Mouse (Mus musculus): ENCODE results near the gene 9530003J23Rik. TPM values are rescaled to one million over a fixed set of nuclear protein-coding genes. Genes with fewer than 3 reads are reported as not detected.
A peak's percentile ranks its signal among the peaks of the same experiment; 100 is the strongest.

9530003J23Rik gene
- total and polyA plus RNA-seq, 3 experiments: not detected

DNA sequence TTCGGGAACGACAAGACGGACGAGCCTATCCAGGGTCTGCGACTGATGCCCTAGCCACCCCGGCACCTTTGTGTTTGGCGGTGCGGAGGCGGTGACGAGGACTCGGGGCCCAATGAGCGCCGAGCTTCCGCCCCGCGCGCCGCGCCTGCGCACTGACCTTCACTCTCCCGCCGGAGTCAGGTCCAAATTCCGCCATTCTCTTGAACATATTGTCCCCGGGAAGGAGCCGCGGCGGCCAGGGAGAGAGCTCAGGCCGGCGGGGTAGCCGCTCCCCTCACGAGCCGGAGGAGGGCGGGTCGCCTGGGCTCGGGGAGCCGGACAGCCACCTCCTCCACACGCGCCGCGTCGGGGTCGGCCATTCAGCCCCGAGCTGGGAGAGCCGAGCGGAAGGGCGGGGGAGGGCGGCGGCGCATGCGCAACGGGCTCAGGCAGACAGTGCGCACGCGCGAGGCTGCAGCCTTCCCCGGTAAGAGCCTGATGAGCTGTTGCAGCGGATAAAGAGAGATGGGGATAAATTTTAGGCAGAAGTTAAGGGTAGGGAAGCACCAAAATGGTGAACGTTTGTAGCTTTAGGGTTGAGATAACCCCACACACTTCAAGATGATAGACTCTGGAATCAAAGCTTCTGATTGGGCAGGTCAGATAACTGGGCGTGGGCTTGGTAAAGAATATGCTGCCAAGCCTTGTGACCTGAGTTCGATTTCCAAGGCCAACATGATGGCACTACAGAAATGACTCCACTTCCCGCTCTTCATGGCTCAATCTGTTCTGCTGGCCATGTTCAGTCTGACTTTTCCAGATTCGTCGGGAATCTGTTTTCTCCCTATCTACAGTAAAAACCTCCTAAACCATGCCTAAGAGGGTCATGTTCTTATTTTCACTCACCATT lies 14.2 kb downstream of the 9530003J23Rik start, which contains the start of gene Yeats4:
Gene Yeats4 (minus strand): TSS at position 406 of the 889 bp plus-strand sequence.
- DNase-seq (ENCODE audit: extremely low read depth): peak; percentile 91
- Histone ChIP-seq H3K27ac (ENCODE audit: insufficient read depth, low read depth) (peak within 1 kb of the TSS; percentile 79), H3K79me2 (replicated peaks; ENCODE audit: control insufficient read depth, extremely low read depth, insufficient read depth, poor library complexity, severe bottlenecking) (peaks cover 20% of the 10 kb centered on the region), H3K9me3 (replicated peaks; ENCODE audit: low read length) (no peaks in the 10 kb centered on the region), H3K27me3 (replicated peaks) (no peaks in the 10 kb centered on the region), H3K4me3 (replicated peaks in 1 of 3; ENCODE audit: low read depth in 2 of 3, low read length in 2 of 3, poor library complexity in 1 of 3) (peak within 1 kb of the TSS; percentile 75 to 97 (median 78)), H3K36me3 (replicated peaks in 1 of 2; ENCODE audit: control insufficient read depth in 1 of 2, insufficient read depth in 1 of 2, low read length in 1 of 2) (peaks cover 26 to 38% of the 10 kb centered on the region in 2 experiments), H3K4me2 (ENCODE audit: insufficient read depth, low read depth, poor library complexity, severe bottlenecking) (peak within 1 kb of the TSS; percentile 98), H3K9ac (ENCODE audit: insufficient read depth, low read depth) (peak within 1 kb of the TSS; percentile 80), H3K4me1 (ENCODE audit: control insufficient read depth in 1 of 2, insufficient read depth in 2 of 2) (peaks cover 4 to 19% of the 10 kb centered on the region in 2 experiments; a peak in 3 of 4 replicates)
- dilution Hi-C loops (cut with MboI; ENCODE audit: extremely low pct_ligation_motif_present, extremely low pct_unique_long_range_greater_than_20kb, low sequenced_read_pairs): no loop called here
- in situ Hi-C loops (cut with MboI; ENCODE audit: low pct_ligation_motif_present, low pct_unique_long_range_greater_than_20kb, low sequenced_read_pairs): loop anchor here (25.0 kb wide), 1 partner anchor 287 kb away; no protein-coding TSS in a partner anchor
- TF ChIP-seq KAT2A (IDR thresholded peaks at IDR 0.05; ENCODE audit: insufficient replicate concordance, low read length) (no peak), E2F4 (IDR thresholded peaks at IDR 0.05; ENCODE audit: insufficient replicate concordance, low read depth, low read length) (peak; percentile 89; the same call in 1 of the 2 replicates), PAX5 (IDR thresholded peaks at IDR 0.05; ENCODE audit: low read length) (no peak), UBTF (IDR thresholded peaks at IDR 0.05; ENCODE audit: low read depth, low read length) (0 out of 2 replicates have a peak, but pooled peaks have one; percentile 14), POLR2A (IDR thresholded peaks at IDR 0.05; ENCODE audit: low read depth, low read length) (peak; percentile 96), CHD2 (IDR thresholded peaks at IDR 0.05; ENCODE audit: low read length) (no peak), BHLHE40 (IDR thresholded peaks at IDR 0.05; ENCODE audit: low read depth, low read length) (no peak), JUND (conservative IDR thresholded peaks at IDR 0.05; ENCODE audit: low read depth, low read length) (peak; percentile 93), SMC3 (IDR thresholded peaks at IDR 0.05; ENCODE audit: low read depth, low read length) (no peak), TBP (conservative IDR thresholded peaks at IDR 0.05; ENCODE audit: low read depth, low read length) (peak; percentile 81; the same call in 1 of the 2 replicates), ELF1 (IDR thresholded peaks at IDR 0.05; ENCODE audit: low read depth, low read length) (peak; percentile 84), USF2 (conservative IDR thresholded peaks at IDR 0.05; ENCODE audit: low read depth, low read length) (no peak), POLR2AphosphoS2 (IDR thresholded peaks at IDR 0.05; ENCODE audit: low read depth, low read length) (peak; percentile 85), NRF1 (IDR thresholded peaks at IDR 0.05; ENCODE audit: low read depth, low read length) (peak; percentile 89), TCF12 (IDR thresholded peaks at IDR 0.05; ENCODE audit: low read depth, low read length) (peak; percentile 88), ZC3H11A (IDR thresholded peaks at IDR 0.05; ENCODE audit: low read depth, low read length) (no peak), ZKSCAN1 (IDR thresholded peaks at IDR 0.05; ENCODE audit: borderline replicate concordance, low read depth, low read length) (no peak), MAX (IDR thresholded peaks at IDR 0.05; ENCODE audit: low read length) (no peak; the same call in 1 of the 2 replicates), MYC (IDR thresholded peaks at IDR 0.05; ENCODE audit: low read depth, low read length) (peak; percentile 47; the same call in 1 of the 2 replicates), HCFC1 (IDR thresholded peaks at IDR 0.05; ENCODE audit: low read depth, low read length) (peak; percentile 61), RCOR1 (conservative IDR thresholded peaks at IDR 0.05; ENCODE audit: low read depth, low read length) (peak; percentile 57; the same call in 1 of the 2 replicates), JUN (IDR thresholded peaks at IDR 0.05; ENCODE audit: insufficient read depth, low read depth, low read length) (peak; percentile 69), MXI1 (IDR thresholded peaks at IDR 0.05; ENCODE audit: low read depth, low read length) (peak; percentile 77; the same call in 1 of the 2 replicates), EP300 (IDR thresholded peaks at IDR 0.05; ENCODE audit: low read length) (peak; percentile 54; the same call in 1 of the 2 replicates), MAFK (IDR thresholded peaks at IDR 0.05; ENCODE audit: insufficient replicate concordance, low read length) (0 out of 2 replicates have a peak, but pooled peaks have one; percentile 25), ETS1 (conservative IDR thresholded peaks at IDR 0.05; ENCODE audit: low read depth, low read length) (no peak), IRF4 (IDR thresholded peaks at IDR 0.05; ENCODE audit: low read depth, low read length) (peak; percentile 93), SIN3A (IDR thresholded peaks at IDR 0.05; ENCODE audit: low read length) (peak; percentile 74; the same call in 1 of the 2 replicates), CHD1 (IDR thresholded peaks at IDR 0.05; ENCODE audit: low read depth, low read length) (peak; percentile 76; the same call in 1 of the 2 replicates), ZNF384 (IDR thresholded peaks at IDR 0.05; ENCODE audit: low read depth, low read length) (no peak), MAZ (IDR thresholded peaks at IDR 0.05; ENCODE audit: low read depth, low read length) (no peak), MEF2A (IDR thresholded peaks at IDR 0.05; ENCODE audit: borderline replicate concordance, low read depth, low read length) (peak; percentile 12; the same call in 1 of the 2 replicates), NELFE (IDR thresholded peaks at IDR 0.05; ENCODE audit: low read depth, low read length) (peak; percentile 92), USF1 (IDR thresholded peaks at IDR 0.05; ENCODE audit: low read depth, low read length) (no peak), GABPA (IDR thresholded peaks at IDR 0.05; ENCODE audit: insufficient replicate concordance, low read depth, low read length) (no peak), RAD21 (IDR thresholded peaks at IDR 0.05; ENCODE audit: low read depth, low read length) (no peak), CTCF (conservative IDR thresholded peaks at IDR 0.05 in 1 of 2, IDR thresholded peaks at IDR 0.05 in 1 of 2; ENCODE audit: low read depth in 2 of 2, low read length in 2 of 2) (no peak)
